Mouse (Mus musculus) MEL (cell line): Measurements from ENCODE around the gene Cwc25.

Experiments used
- CTCF ChIP-seq, 3 experiments: IDR thresholded peaks in 2 of 3; conservative IDR thresholded peaks in 1 of 3; 2 replicates each; pipeline ENCODE4 v1.5.1; 2011 to 2012; ENCODE audit warnings: low read length in 3 of 3, low read depth in 2 of 3, mild to moderate bottlenecking in 2 of 3, improper control_type of control experiment in 1 of 3, inconsistent platforms in 1 of 3, mixed read lengths in 1 of 3, moderate library complexity in 1 of 3; ENCODE audit not compliant: control insufficient read depth in 1 of 3, insufficient read depth in 1 of 3, poor library complexity in 1 of 3, severe bottlenecking in 1 of 3
- POLR2A ChIP-seq, 2 experiments: IDR thresholded peaks; 2 replicates each; pipeline ENCODE4 v1.6.1; 2011 to 2012; ENCODE audit warnings: low read length in 2 of 2, mild to moderate bottlenecking in 2 of 2, control low read depth in 1 of 2, improper control_type of control experiment in 1 of 2, low read depth in 1 of 2, moderate library complexity in 1 of 2; ENCODE audit not compliant: control insufficient read depth in 1 of 2, insufficient read depth in 1 of 2, poor library complexity in 1 of 2

DNA sequence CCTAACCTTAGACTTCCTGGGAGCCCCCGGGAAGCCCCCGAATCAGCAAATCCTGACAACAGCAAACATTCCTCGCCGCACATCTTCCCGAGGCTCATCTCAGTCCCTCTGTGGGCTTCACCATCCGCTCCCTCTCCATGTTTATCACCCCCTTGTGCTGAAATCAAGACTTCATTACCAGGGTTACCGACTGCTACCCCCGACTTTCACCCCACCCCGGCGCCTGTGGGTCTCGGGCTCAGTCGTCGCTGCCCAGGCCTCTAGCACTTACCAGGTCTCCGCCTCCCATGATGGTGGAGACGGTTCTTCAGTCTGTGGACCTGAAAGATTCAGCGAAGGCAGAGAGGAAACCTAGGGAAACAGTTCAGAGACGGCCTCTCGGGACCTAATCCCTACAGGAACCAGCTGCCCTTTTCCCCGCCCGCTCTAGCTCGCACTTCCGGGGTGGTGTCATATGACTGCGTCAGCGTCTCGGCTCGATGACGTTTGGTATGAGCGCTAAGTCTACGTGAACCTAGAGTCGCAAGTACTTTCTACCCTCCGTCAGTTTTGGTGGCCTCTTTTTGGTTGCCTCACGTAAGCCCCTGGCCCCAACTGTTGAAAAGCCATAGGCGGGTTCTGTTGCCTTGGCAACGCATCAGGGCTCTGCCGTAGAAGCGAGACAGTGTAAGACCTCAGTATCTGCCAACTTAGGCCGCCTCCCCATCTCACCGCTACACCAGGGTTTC lies at the start of gene Cwc25:
- peak; percentile 81 to 94; a peak in 3 of 4 replicates for TF ChIP-seq POLR2A (IDR thresholded peaks at IDR 0.05; ENCODE audit: control insufficient read depth in 1 of 2, insufficient read depth in 1 of 2, low read depth in 1 of 2, low read length in 2 of 2, poor library complexity in 1 of 2)
- TF ChIP-seq CTCF (IDR thresholded peaks at IDR 0.05 in 2 of 3, conservative IDR thresholded peaks at IDR 0.05 in 1 of 3; ENCODE audit: control insufficient read depth in 1 of 3, insufficient read depth in 1 of 3, low read depth in 2 of 3, low read length in 3 of 3, poor library complexity in 1 of 3, severe bottlenecking in 1 of 3), result no peak
